Mouse (Mus musculus) bone marrow, adult 2 months (tissue): ENCODE results near the gene Trmt1.

ENCODE experiments used
- CTCF ChIP-seq: fragments of 200-500 bp; IDR thresholded peaks from 2 replicates; pipeline ENCODE4 v1.5.1; 2011; ENCODE audit warnings: low read length, control low read depth; ENCODE audit not compliant: control insufficient read depth, insufficient read depth
- POLR2A ChIP-seq: fragments of 200-500 bp; IDR thresholded peaks from 2 replicates; pipeline ENCODE4 v1.6.1; 2011; ENCODE audit warnings: low read depth, mild to moderate bottlenecking, control low read depth, low read length, borderline replicate concordance; ENCODE audit not compliant: control insufficient read depth

DNA sequence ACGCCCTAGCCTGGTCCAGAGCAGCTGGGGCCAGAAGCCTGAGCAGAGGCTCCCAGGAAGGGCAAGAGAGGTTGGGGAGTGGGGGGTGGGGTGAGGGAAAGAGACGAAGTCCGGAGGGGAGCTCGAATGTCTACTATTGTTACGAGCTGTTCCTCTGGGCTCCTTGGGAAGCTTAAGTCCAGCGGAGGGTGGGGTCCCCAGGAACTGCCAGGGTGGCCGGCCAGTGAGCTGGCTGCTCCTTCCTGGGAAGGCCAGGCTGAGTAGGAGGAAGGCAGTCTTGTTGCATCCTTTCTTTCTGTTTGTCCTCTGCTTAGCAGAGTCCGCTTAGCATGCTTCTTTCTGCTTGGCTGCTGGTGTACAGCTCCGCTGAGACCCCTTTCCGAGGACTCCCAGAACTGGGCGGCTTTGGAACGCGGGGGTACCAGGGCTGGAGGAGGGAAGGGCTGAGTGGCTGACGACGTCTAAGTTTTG lies 22.0 kb downstream of the Trmt1 start:
- no peak for TF ChIP-seq CTCF
- TF ChIP-seq POLR2A = no peak; the same call in 1 of the 2 replicates
